Mouse (Mus musculus): ENCODE results near the gene Ptpn1.

DNA sequence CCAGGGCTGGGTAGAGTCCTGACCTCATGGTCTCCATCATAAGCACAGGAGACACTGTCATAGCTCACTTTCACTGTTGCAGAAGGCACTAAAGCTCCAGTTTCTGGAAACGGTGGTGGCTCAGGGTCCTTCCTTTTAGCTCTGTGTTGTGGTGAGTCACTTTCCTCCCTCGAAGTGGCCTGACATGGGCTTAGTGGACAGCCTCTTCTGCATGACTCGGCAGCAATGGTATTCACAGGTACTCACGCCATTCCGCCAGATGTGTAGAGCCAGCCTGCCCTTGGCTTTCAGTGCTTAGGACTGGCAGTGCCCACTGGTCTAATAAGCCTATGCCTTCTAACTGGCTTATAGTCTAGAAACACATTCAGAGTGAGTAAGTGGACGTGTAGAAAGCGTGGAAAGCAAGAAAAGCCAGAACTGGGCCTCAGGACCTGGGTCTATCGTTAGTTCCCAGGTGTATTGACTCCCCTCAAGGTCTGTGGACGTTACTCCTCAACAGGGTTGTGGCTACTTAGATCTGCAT, 32.0 kb downstream of the Ptpn1 start:
- no peak for TF ChIP-seq CTCF (IDR thresholded peaks at IDR 0.05; ENCODE audit: low read depth)
- no peak for TF ChIP-seq EP300 (IDR thresholded peaks at IDR 0.05; ENCODE audit: low read depth)

All from liver, embryonic 14.5 days (tissue).